Mouse (Mus musculus): ENCODE data around the gene Atp1b2. TPM values are rescaled to one million over a fixed set of nuclear protein-coding genes. Genes with fewer than 3 reads are reported as not detected.
A peak's percentile ranks its signal among the peaks of the same experiment; 100 is the strongest.

Atp1b2 gene
- polyA plus RNA-seq, 1 experiment from 2014 or later = 12.2 TPM

GRCm38 (mm10) chr11:69559851-69560765 lies 45.6 kb downstream of the Atp1b2 start, which contains the start of gene Efnb3:
Efnb3 (minus strand) TSS chr11:69560205.
- ATAC-seq (ENCODE audit: low FRiP score) (peak; percentile 69), DNase-seq (ENCODE audit: low spot score, missing footprints) (peak; percentile 97)
- Histone ChIP-seq H3K9ac (ENCODE audit: low read length) (peak within 1 kb of the TSS; percentile 94), H3K36me3 (ENCODE audit: control insufficient read depth, insufficient read depth, low read length) (peaks cover 7% of the 10 kb centered on the region), H3K4me2 (peak within 1 kb of the TSS; percentile 100), H3K4me1 (ENCODE audit: control insufficient read depth, insufficient read depth, low read length) (peaks cover 58% of the 10 kb centered on the region), H3K27ac (ENCODE audit: low read depth, low read length) (peak within 1 kb of the TSS; percentile 72), H3K27me3 (ENCODE audit: control insufficient read depth, insufficient read depth, low read length) (0 out of 2 replicates have a peak, but pooled peaks cover 2% of the 10 kb centered on the region), H3K9me3 (ENCODE audit: control insufficient read depth, low read length) (no peaks in the 10 kb centered on the region), H3K4me3 (ENCODE audit: low read depth, low read length) (peak within 1 kb of the TSS; percentile 69)
- 1% methylated on average over 57 of the region's 59 CpGs for WGBS

GRCm38 (mm10) chr11:69559183-69559582 lies 46.6 kb downstream of the Atp1b2 start:
- H3K27me3 ChIP-seq (ENCODE audit: control insufficient read depth, insufficient read depth, low read length) = 0 out of 2 replicates have a peak, but pooled peaks cover 2% of the 10 kb centered on the region
- H3K27ac ChIP-seq (ENCODE audit: low read depth, low read length) = no peak overlapping the region
- H3K9me3 ChIP-seq (ENCODE audit: control insufficient read depth, low read length) = no peaks in the 10 kb centered on the region
- 10% methylated on average over 5 of the region's 5 CpGs for WGBS
- H3K4me3 ChIP-seq (ENCODE audit: low read depth, low read length) = peak overlapping the region; percentile 69
- H3K36me3 ChIP-seq (ENCODE audit: control insufficient read depth, insufficient read depth, low read length) = peaks cover 5% of the 10 kb centered on the region
- peak overlapping the region; percentile 94 for H3K9ac ChIP-seq (ENCODE audit: low read length)
- DNase-seq (ENCODE audit: low spot score, missing footprints) (no peak), ATAC-seq (ENCODE audit: low FRiP score) (no peak)
- peaks cover 62% of the 10 kb centered on the region for H3K4me1 ChIP-seq (ENCODE audit: control insufficient read depth, insufficient read depth, low read length)
- H3K4me2 ChIP-seq = peak overlapping the region; percentile 100

DNA sequence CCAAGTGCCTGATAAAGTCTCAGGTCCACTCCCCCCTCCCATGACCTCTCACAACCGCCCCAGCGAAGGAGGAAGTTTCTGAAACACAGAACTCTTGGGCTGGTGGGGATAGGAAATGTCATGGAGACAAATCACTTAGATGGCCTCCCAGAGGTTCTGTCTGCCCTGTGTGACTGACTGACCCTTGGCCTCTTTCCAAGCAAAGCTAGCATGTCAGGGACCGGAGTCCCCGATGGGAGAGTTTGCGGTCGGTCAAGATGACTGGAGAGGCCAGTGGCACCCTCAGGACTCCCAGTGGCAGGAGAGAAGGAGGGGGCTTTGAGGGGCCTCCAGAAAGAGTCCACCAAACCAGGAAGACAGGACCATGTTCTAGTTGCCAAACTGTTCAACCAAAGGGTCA lies 47.0 kb downstream of the Atp1b2 start:
- H3K9me3 ChIP-seq (ENCODE audit: control insufficient read depth, low read length) = no peaks in the 10 kb centered on the region
- H3K27me3 ChIP-seq (ENCODE audit: control insufficient read depth, insufficient read depth, low read length) = 0 out of 2 replicates have a peak, but pooled peaks cover 2% of the 10 kb centered on the region
- WGBS = 16% methylated on average over 6 of the region's 6 CpGs
- DNase-seq (ENCODE audit: low spot score, missing footprints) = no peak
- no peak for ATAC-seq (ENCODE audit: low FRiP score)
- no peak overlapping the region for H3K27ac ChIP-seq (ENCODE audit: low read depth, low read length)
- H3K4me2 ChIP-seq = peak overlapping the region; percentile 100
- peaks cover 5% of the 10 kb centered on the region for H3K36me3 ChIP-seq (ENCODE audit: control insufficient read depth, insufficient read depth, low read length)
- H3K4me1 ChIP-seq (ENCODE audit: control insufficient read depth, insufficient read depth, low read length) = peaks cover 66% of the 10 kb centered on the region
- H3K4me3 ChIP-seq (ENCODE audit: low read depth, low read length) = peak overlapping the region; percentile 69
- H3K9ac ChIP-seq (ENCODE audit: low read length) = peak overlapping the region; percentile 94

- peak overlapping the region; percentile 9 for H3K4me3 ChIP-seq (ENCODE audit: low read depth, low read length)
- 13% methylated on average over 14 of the region's 14 CpGs for WGBS
- no peak overlapping the region for H3K27ac ChIP-seq (ENCODE audit: low read depth, low read length)
- peak overlapping the region; percentile 100 for H3K4me2 ChIP-seq
- H3K4me1 ChIP-seq (ENCODE audit: control insufficient read depth, insufficient read depth, low read length) = peaks cover 79% of the 10 kb centered on the region
- peak; percentile 95 for DNase-seq (ENCODE audit: low spot score, missing footprints)
- no peaks in the 10 kb centered on the region; the same call in 1 of the 2 replicates for H3K36me3 ChIP-seq (ENCODE audit: control insufficient read depth, insufficient read depth, low read length)
- H3K9ac ChIP-seq (ENCODE audit: low read length) = peak overlapping the region; percentile 45
- no peaks in the 10 kb centered on the region for H3K27me3 ChIP-seq (ENCODE audit: control insufficient read depth, insufficient read depth, low read length)
- ATAC-seq (ENCODE audit: low FRiP score) = no peak
- no peaks in the 10 kb centered on the region for H3K9me3 ChIP-seq (ENCODE audit: control insufficient read depth, low read length)
Measured at GRCm38 (mm10) chr11:69557381-69557958, 48.3 kb downstream of the Atp1b2 start.

GRCm38 (mm10) chr11:69554539-69555140 lies 51.1 kb downstream of the Atp1b2 start:
- Histone ChIP-seq H3K9ac (ENCODE audit: low read length) (no peak overlapping the region), H3K27ac (ENCODE audit: low read depth, low read length) (no peak overlapping the region), H3K27me3 (ENCODE audit: control insufficient read depth, insufficient read depth, low read length) (no peaks in the 10 kb centered on the region), H3K9me3 (ENCODE audit: control insufficient read depth, low read length) (no peaks in the 10 kb centered on the region), H3K4me3 (ENCODE audit: low read depth, low read length) (no peak overlapping the region), H3K4me2 (no peak overlapping the region), H3K4me1 (ENCODE audit: control insufficient read depth, insufficient read depth, low read length) (peaks cover 63% of the 10 kb centered on the region), H3K36me3 (ENCODE audit: control insufficient read depth, insufficient read depth, low read length) (no peaks in the 10 kb centered on the region)
- ATAC-seq (ENCODE audit: low FRiP score) (no peak), DNase-seq (ENCODE audit: low spot score, missing footprints) (no peak)
- WGBS = 81% methylated on average over 5 of the region's 5 CpGs

DNA sequence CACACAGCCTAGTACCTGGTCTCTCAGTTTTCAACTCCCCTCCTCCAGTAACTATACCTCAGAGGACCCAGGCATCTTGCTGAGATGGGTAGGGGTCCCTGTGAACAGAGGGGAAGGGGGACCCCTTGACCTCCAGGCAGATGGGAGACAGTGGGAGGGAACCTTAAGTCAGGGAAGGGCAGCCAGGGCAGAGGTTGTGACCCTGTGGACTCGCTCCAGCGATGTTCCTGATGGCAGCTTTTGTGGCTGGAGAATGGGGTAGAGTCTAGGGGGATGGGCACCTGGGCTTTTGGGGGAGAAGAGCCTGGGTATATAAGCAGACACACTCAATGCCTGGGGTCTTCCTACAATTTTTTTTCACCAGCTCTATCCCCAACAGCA lies 52.4 kb downstream of the Atp1b2 start:
- H3K9ac ChIP-seq (ENCODE audit: low read length) = peak overlapping the region; percentile 58
- DNase-seq (ENCODE audit: low spot score, missing footprints) = no peak
- H3K27ac ChIP-seq (ENCODE audit: low read depth, low read length) = peak overlapping the region; percentile 90
- peaks cover 62% of the 10 kb centered on the region for H3K4me1 ChIP-seq (ENCODE audit: control insufficient read depth, insufficient read depth, low read length)
- ATAC-seq (ENCODE audit: low FRiP score) = no peak; the same call in 1 of the 2 replicates
- no peaks in the 10 kb centered on the region for H3K36me3 ChIP-seq (ENCODE audit: control insufficient read depth, insufficient read depth, low read length)
- H3K27me3 ChIP-seq (ENCODE audit: control insufficient read depth, insufficient read depth, low read length) = no peaks in the 10 kb centered on the region
- peak overlapping the region; percentile 38 for H3K4me2 ChIP-seq
- H3K9me3 ChIP-seq (ENCODE audit: control insufficient read depth, low read length) = no peaks in the 10 kb centered on the region
- WGBS = 0% methylated on average over 2 of the region's 2 CpGs
- no peak overlapping the region for H3K4me3 ChIP-seq (ENCODE audit: low read depth, low read length)

GRCm38 (mm10) chr11:69552622-69553340 lies 53.0 kb downstream of the Atp1b2 start:
- peak; percentile 99 for DNase-seq (ENCODE audit: low spot score, missing footprints)
- no peaks in the 10 kb centered on the region for H3K9me3 ChIP-seq (ENCODE audit: control insufficient read depth, low read length)
- WGBS = 13% methylated on average over 14 of the region's 14 CpGs
- no peaks in the 10 kb centered on the region for H3K27me3 ChIP-seq (ENCODE audit: control insufficient read depth, insufficient read depth, low read length)
- peak; percentile 90 for ATAC-seq (ENCODE audit: low FRiP score)
- peaks cover 62% of the 10 kb centered on the region for H3K4me1 ChIP-seq (ENCODE audit: control insufficient read depth, insufficient read depth, low read length)
- H3K27ac ChIP-seq (ENCODE audit: low read depth, low read length) = peak overlapping the region; percentile 90
- peak overlapping the region; percentile 58 for H3K9ac ChIP-seq (ENCODE audit: low read length)
- H3K4me3 ChIP-seq (ENCODE audit: low read depth, low read length) = no peak overlapping the region
- no peaks in the 10 kb centered on the region for H3K36me3 ChIP-seq (ENCODE audit: control insufficient read depth, insufficient read depth, low read length)
- peak overlapping the region; percentile 38 for H3K4me2 ChIP-seq

- 62% methylated on average over 4 of the region's 4 CpGs for WGBS
- no peaks in the 10 kb centered on the region for H3K9me3 ChIP-seq (ENCODE audit: control insufficient read depth, low read length)
- no peak overlapping the region for H3K4me2 ChIP-seq
- no peak overlapping the region for H3K27ac ChIP-seq (ENCODE audit: low read depth, low read length)
- H3K27me3 ChIP-seq (ENCODE audit: control insufficient read depth, insufficient read depth, low read length) = no peaks in the 10 kb centered on the region
- H3K9ac ChIP-seq (ENCODE audit: low read length) = no peak overlapping the region
- H3K36me3 ChIP-seq (ENCODE audit: control insufficient read depth, insufficient read depth, low read length) = no peaks in the 10 kb centered on the region
- H3K4me1 ChIP-seq (ENCODE audit: control insufficient read depth, insufficient read depth, low read length) = peaks cover 62% of the 10 kb centered on the region
- no peak overlapping the region for H3K4me3 ChIP-seq (ENCODE audit: low read depth, low read length)
- DNase-seq (ENCODE audit: low spot score, missing footprints) (no peak), ATAC-seq (ENCODE audit: low FRiP score) (no peak)
Measured at GRCm38 (mm10) chr11:69551310-69551709, 54.4 kb downstream of the Atp1b2 start.
